In the genomic region with DNA sequence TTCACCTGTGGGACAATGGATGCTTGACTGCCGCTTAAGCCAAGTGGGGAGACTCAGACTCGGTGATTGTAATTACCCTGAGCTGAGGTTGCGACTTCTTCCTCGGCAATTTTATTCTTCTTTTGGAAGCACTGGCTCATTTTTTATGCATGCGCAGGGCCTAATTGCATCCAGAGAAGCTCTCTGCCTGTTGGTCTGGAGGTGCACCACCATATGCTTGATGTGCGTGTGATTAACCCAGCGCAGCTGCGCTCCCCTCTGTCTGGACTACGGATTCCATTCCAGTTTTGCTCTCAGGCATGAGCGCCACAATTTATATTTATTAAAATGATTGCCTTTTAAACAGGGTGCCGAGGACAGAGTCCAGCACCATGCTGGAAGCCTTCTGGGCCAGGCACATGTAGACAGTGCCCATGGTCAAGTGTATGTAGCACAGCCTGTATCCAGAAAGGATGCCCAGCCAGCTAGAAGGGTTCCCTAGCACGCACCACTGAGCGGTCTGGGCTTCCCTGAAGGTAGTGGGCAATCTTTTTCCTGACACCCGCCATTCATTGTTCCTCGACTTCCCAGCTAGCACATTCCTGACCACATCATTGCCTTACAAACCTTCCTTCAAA, we compare ENCODE assay signal across 17 mouse cellular contexts.
DNase-seq lines count a peak whose midpoint lies in the region; ATAC-seq lines count a peak whose summit lies in the region.
"Had no signal": no experiment of that assay in that cellular context is flagged by ENCODE, and none has a peak within 500 bp of the region (broad histone marks: within the 10 kb centered on the region; RNA-seq: fewer than 3 reads in every experiment).

No protein-coding gene starts in this region.

- peak; percentile 47 for DNase-seq in layer of hippocampus, adult 9-11 months
- DNase-seq in layer of hippocampus, postnatal 25 days (ENCODE audit: extremely low spot score in 1 of 2, low spot score in 1 of 2) = no peak
- DNase-seq in forebrain, embryonic 11.5 days (ENCODE audit: low spot score) = peak; percentile 49
- peak; percentile 61 for DNase-seq in hindbrain, embryonic 14.5 days (ENCODE audit: low spot score)
- no peak for DNase-seq in kidney, postnatal 14 days
- DNase-seq in cerebellum, adult 8-10 months = no peak
- DNase-seq: cerebellum, adult 9-10 months; gastrocnemius, postnatal 10 days; kidney, postnatal 10 days; liver had no signal

- no peaks in the 10 kb centered on the region for H3K9me3 ChIP-seq in forebrain, embryonic 11.5 days (ENCODE audit: control insufficient read depth, low read length)
- H3K9me3 ChIP-seq in hindbrain, embryonic 14.5 days (ENCODE audit: control insufficient read depth, low read length) = no peaks in the 10 kb centered on the region
- H3K9me3 ChIP-seq in neural tube, embryonic 13.5 days = no peaks in the 10 kb centered on the region
- H3K9me3 ChIP-seq: heart, embryonic 15.5 days; lung, embryonic 15.5 days had no signal

- no peaks in the 10 kb centered on the region for H3K36me3 ChIP-seq in forebrain, embryonic 11.5 days (ENCODE audit: control insufficient read depth, insufficient read depth, low read length)
- no peaks in the 10 kb centered on the region for H3K36me3 ChIP-seq in hindbrain, embryonic 14.5 days (replicated peaks; ENCODE audit: control insufficient read depth, insufficient read depth)
- H3K36me3 ChIP-seq in neural tube, embryonic 13.5 days = no peaks in the 10 kb centered on the region
- H3K36me3 ChIP-seq: heart, embryonic 15.5 days; lung, embryonic 15.5 days had no signal

- H3K4me3 ChIP-seq in forebrain, embryonic 11.5 days (ENCODE audit: low read depth, low read length) = no peak overlapping the region
- no peak overlapping the region for H3K4me3 ChIP-seq in hindbrain, embryonic 14.5 days (replicated peaks; ENCODE audit: low read length)
- H3K4me3 ChIP-seq in neural tube, embryonic 13.5 days = no peak overlapping the region
- H3K4me3 ChIP-seq: erythroblast, embryonic 14.5 days; heart, embryonic 15.5 days; left cerebral cortex, adult 2 months; lung, embryonic 15.5 days had no signal

- 62% methylated on average over 15 of the region's 15 CpGs for WGBS in forebrain, embryonic 11.5 days
- WGBS in hindbrain, embryonic 14.5 days = 48% methylated on average over 15 of the region's 15 CpGs
- 47% methylated on average over 15 of the region's 15 CpGs for WGBS in neural tube, embryonic 13.5 days

- H3K4me2 ChIP-seq in forebrain, embryonic 11.5 days (ENCODE audit: low read depth, low read length, severe bottlenecking) = no peak overlapping the region
- no peak overlapping the region for H3K4me2 ChIP-seq in hindbrain, embryonic 14.5 days (replicated peaks)
- H3K4me2 ChIP-seq in neural tube, embryonic 13.5 days = no peak overlapping the region
- H3K4me2 ChIP-seq: heart, embryonic 15.5 days; lung, embryonic 15.5 days had no signal

- no peak overlapping the region for H3K9ac ChIP-seq in forebrain, embryonic 11.5 days (ENCODE audit: low read length)
- H3K9ac ChIP-seq in hindbrain, embryonic 14.5 days = no peak overlapping the region
- no peak overlapping the region for H3K9ac ChIP-seq in neural tube, embryonic 13.5 days
- H3K9ac ChIP-seq: heart, embryonic 15.5 days; lung, embryonic 15.5 days had no signal

- no peaks in the 10 kb centered on the region for H3K27me3 ChIP-seq in forebrain, embryonic 11.5 days (ENCODE audit: control insufficient read depth, insufficient read depth, low read length)
- H3K27me3 ChIP-seq in hindbrain, embryonic 14.5 days (ENCODE audit: control insufficient read depth, insufficient read depth, low read length) = no peaks in the 10 kb centered on the region
- H3K27me3 ChIP-seq in neural tube, embryonic 13.5 days = no peaks in the 10 kb centered on the region
- H3K27me3 ChIP-seq: heart, embryonic 15.5 days; lung, embryonic 15.5 days had no signal

- 0 out of 2 replicates have a peak, but pooled peaks cover 3% of the 10 kb centered on the region for H3K4me1 ChIP-seq in forebrain, embryonic 11.5 days (replicated peaks; ENCODE audit: control insufficient read depth, insufficient read depth, low read length)
- H3K4me1 ChIP-seq in hindbrain, embryonic 14.5 days (replicated peaks; ENCODE audit: control insufficient read depth, insufficient read depth, low read length) = peaks cover 13% of the 10 kb centered on the region
- peaks cover 27% of the 10 kb centered on the region for H3K4me1 ChIP-seq in neural tube, embryonic 13.5 days (replicated peaks)
- H3K4me1 ChIP-seq: heart, embryonic 15.5 days; lung, embryonic 15.5 days had no signal

- peak overlapping the region; percentile 50 for H3K27ac ChIP-seq in forebrain, embryonic 11.5 days (ENCODE audit: low read depth, low read length)
- H3K27ac ChIP-seq in hindbrain, embryonic 14.5 days = 0 out of 2 replicates have a peak overlapping the region, but pooled peaks have one; percentile 58
- H3K27ac ChIP-seq in neural tube, embryonic 13.5 days (replicated peaks) = peak overlapping the region; percentile 83
- H3K27ac ChIP-seq: heart, embryonic 15.5 days; left cerebral cortex, adult 2 months; lung, embryonic 15.5 days; stomach, postnatal 0 days had no signal

- peak; percentile 67 for ATAC-seq in forebrain, embryonic 11.5 days (replicated peaks; ENCODE audit: low FRiP score)
- ATAC-seq in hindbrain, embryonic 14.5 days (ENCODE audit: low FRiP score) = peak; percentile 78; the same call in 1 of the 2 replicates
- peak; percentile 66 for ATAC-seq in neural tube, embryonic 13.5 days (ENCODE audit: low read depth)
- ATAC-seq in monocyte, adult 5-6 weeks (replicated peaks; ENCODE audit: insufficient number of reproducible peaks, low FRiP score, low TSS enrichment, poor library complexity, severe bottlenecking) = no peak

Comparison
In these comparisons a context has a peak if more than half of its experiments do, and no peak if none do; other contexts are left out.
1. DNase-seq: peak in layer of hippocampus, adult 9-11 months (single experiment), forebrain, embryonic 11.5 days (single experiment) and hindbrain, embryonic 14.5 days (single experiment); none in layer of hippocampus, postnatal 25 days (0 of 2), kidney, postnatal 14 days (single experiment) and cerebellum, adult 8-10 months (single experiment).
2. Peak in every context shown above with its lines, with median percentiles within 50 percentile points of each other: H3K27ac ChIP-seq.